Mouse (Mus musculus): ENCODE results near the gene Depdc5.

DNA sequence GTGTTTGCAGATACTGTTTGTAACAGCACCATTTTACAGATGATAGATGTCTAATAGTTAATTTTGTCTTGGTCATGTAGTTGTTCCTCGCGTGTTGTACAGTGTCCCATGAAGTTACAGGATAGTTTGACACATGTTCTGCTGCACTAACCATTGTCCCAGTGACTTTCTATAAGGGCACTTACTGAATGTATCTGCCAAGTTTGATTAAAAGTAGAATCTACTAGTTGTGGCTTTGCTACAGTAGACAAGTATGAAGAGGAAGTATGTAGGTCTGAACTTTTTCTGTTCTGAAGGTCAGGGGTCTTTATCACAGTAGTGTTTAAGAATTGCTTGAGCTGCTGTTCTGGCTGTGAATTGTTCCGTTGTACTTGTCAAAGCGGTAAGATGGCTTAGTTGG is 159.8 kb downstream of the Depdc5 start:
- TF ChIP-seq CTCF (IDR thresholded peaks at IDR 0.05; ENCODE audit: control insufficient read depth, insufficient read depth, insufficient replicate concordance, low read depth, low read length), result no peak
- TF ChIP-seq POLR2A (IDR thresholded peaks at IDR 0.05; ENCODE audit: control insufficient read depth, low read depth, low read length), result no peak
